9 mouse cellular contexts compared by ENCODE assay signal in genomic region chr3:24783462-24783829, GRCm38 (mm10).
DNase-seq lines count a peak whose midpoint lies in the region; ATAC-seq lines count a peak whose summit lies in the region.
"Had no signal": no experiment of that assay in that cellular context is flagged by ENCODE, and none has a peak within 500 bp of the region (broad histone marks: within the 10 kb centered on the region; RNA-seq: fewer than 3 reads in every experiment).

No protein-coding gene starts in this region.

- no peaks in the 10 kb centered on the region for H3K36me3 ChIP-seq in heart, embryonic 14.5 days (ENCODE audit: control insufficient read depth, insufficient read depth, low read length)
- H3K36me3 ChIP-seq in embryonic facial prominence, embryonic 15.5 days: no peaks in the 10 kb centered on the region
- H3K36me3 ChIP-seq: hindbrain, embryonic 10.5 days had no signal

- no peaks in the 10 kb centered on the region for H3K27me3 ChIP-seq in heart, embryonic 14.5 days (ENCODE audit: control insufficient read depth, insufficient read depth, low read length)
- H3K27me3 ChIP-seq in embryonic facial prominence, embryonic 15.5 days: no peaks in the 10 kb centered on the region

- H3K4me2 ChIP-seq in heart, embryonic 14.5 days (ENCODE audit: low read length): peak overlapping the region; percentile 56
- peak overlapping the region; percentile 17; the same call in 1 of the 2 replicates for H3K4me2 ChIP-seq in embryonic facial prominence, embryonic 15.5 days (replicated peaks)

- H3K9me3 ChIP-seq in heart, embryonic 14.5 days (ENCODE audit: control insufficient read depth, low read length): no peaks in the 10 kb centered on the region
- H3K9me3 ChIP-seq in embryonic facial prominence, embryonic 15.5 days (replicated peaks): no peaks in the 10 kb centered on the region
- H3K9me3 ChIP-seq: hindbrain, embryonic 10.5 days had no signal

- H3K4me1 ChIP-seq in heart, embryonic 14.5 days (ENCODE audit: control insufficient read depth in 2 of 2, insufficient read depth in 2 of 2, low read length in 2 of 2): peaks cover 5 to 6% of the 10 kb centered on the region in 2 experiments; a peak in 1 of 4 replicates
- no peaks in the 10 kb centered on the region for H3K4me1 ChIP-seq in embryonic facial prominence, embryonic 15.5 days
- H3K4me1 ChIP-seq: hindbrain, embryonic 10.5 days had no signal

- no peak overlapping the region for H3K4me3 ChIP-seq in heart, embryonic 14.5 days (ENCODE audit: control insufficient read depth in 1 of 2, insufficient read depth in 1 of 2, low read depth in 1 of 2, low read length in 2 of 2)
- peak overlapping the region; percentile 14; the same call in 1 of the 2 replicates for H3K4me3 ChIP-seq in embryonic facial prominence, embryonic 15.5 days (replicated peaks)
- H3K4me3 ChIP-seq: hindbrain, embryonic 10.5 days had no signal

- intact Hi-C loops in heart, postnatal 36 days (cut with DNase I): no loop called here

- 65% methylated on average over 7 of the region's 7 CpGs for whole genome bisulfite sequencing in heart, embryonic 14.5 days
- 49% methylated on average over 7 of the region's 7 CpGs for WGBS in embryonic facial prominence, embryonic 15.5 days
- WGBS in large intestine, adult 2 months: 26% methylated on average over 7 of the region's 7 CpGs

- no peak for ATAC-seq in heart, embryonic 14.5 days (ENCODE audit: insufficient number of reproducible peaks, insufficient read depth, low FRiP score, low read depth)
- ATAC-seq in embryonic facial prominence, embryonic 15.5 days (ENCODE audit: insufficient number of reproducible peaks, low FRiP score, low TSS enrichment, low read depth): no peak

- no peak overlapping the region for H3K27ac ChIP-seq in heart, embryonic 14.5 days (replicated peaks in 1 of 2; ENCODE audit: control insufficient read depth in 1 of 2, insufficient read depth in 1 of 2, low read depth in 2 of 2, low read length in 2 of 2)
- no peak overlapping the region for H3K27ac ChIP-seq in embryonic facial prominence, embryonic 15.5 days (replicated peaks)
- H3K27ac ChIP-seq: hindbrain, embryonic 10.5 days had no signal

- DNase-seq in heart, postnatal 36 days: no peak
- peak; percentile 47 for DNase-seq in large intestine, adult 2 months (ENCODE audit: low read depth, low spot score)
- peak; percentile 2 for DNase-seq in lung, postnatal 14 days
- no peak for DNase-seq in right cerebral cortex, postnatal 36 days (ENCODE audit: low spot score in 2 of 2)
- no peak for DNase-seq in layer of hippocampus, postnatal 36 days
- DNase-seq in cerebellum, postnatal 4 days (ENCODE audit: low spot score in 2 of 2): no peak

- H3K9ac ChIP-seq in heart, embryonic 14.5 days (ENCODE audit: low read length): no peak overlapping the region
- H3K9ac ChIP-seq in embryonic facial prominence, embryonic 15.5 days: no peak overlapping the region

Comparison
In these comparisons a context has a peak if more than half of its experiments do, and no peak if none do; other contexts are left out.
1. DNase-seq: peak in large intestine, adult 2 months (single experiment) and lung, postnatal 14 days (single experiment); none in heart, postnatal 36 days (0 of 2), right cerebral cortex, postnatal 36 days (0 of 2), layer of hippocampus, postnatal 36 days (0 of 2) and cerebellum, postnatal 4 days (0 of 2).